Mouse (Mus musculus): ENCODE measurements around the gene Dmap1.

GRCm38 (mm10) chr4:117633527-117633926 lies 48.5 kb downstream of the Dmap1 start:
- TF ChIP-seq ETS1 (conservative IDR thresholded peaks at IDR 0.05; ENCODE audit: low read depth, low read length) = no peak
- TF ChIP-seq POLR2A (IDR thresholded peaks at IDR 0.05; ENCODE audit: low read depth, low read length) = no peak
- no peak for TF ChIP-seq CHD2 (IDR thresholded peaks at IDR 0.05; ENCODE audit: low read length)
- no peak for TF ChIP-seq CTCF (conservative IDR thresholded peaks at IDR 0.05 in 1 of 2, IDR thresholded peaks at IDR 0.05 in 1 of 2; ENCODE audit: low read depth in 2 of 2, low read length in 2 of 2)
- no peak for TF ChIP-seq ZMIZ1 (IDR thresholded peaks at IDR 0.05; ENCODE audit: low read depth, low read length)
- no peak for TF ChIP-seq SIN3A (IDR thresholded peaks at IDR 0.05; ENCODE audit: low read length)
